Mouse (Mus musculus) mesoderm, embryonic 11.5 days (tissue): Measurements from ENCODE around the gene Rps8.

Experiments
- DNase-seq: peaks from one replicate; pipeline ENCODE4 v3.0.0-alpha.2; 2012; ENCODE audit warnings: low read depth, low spot score

Gene Rps8

GRCm38 (mm10) chr4:117148815-117149214, 7.2 kb downstream of the Rps8 start:
- DNase-seq, result no peak

- no peak for DNase-seq
Measured at GRCm38 (mm10) chr4:117148047-117148713, 7.9 kb downstream of the Rps8 start.

- peak; percentile 91 for DNase-seq
Measured at GRCm38 (mm10) chr4:117146176-117146575, 9.9 kb downstream of the Rps8 start.

GRCm38 (mm10) chr4:117145248-117145647, 10.8 kb downstream of the Rps8 start:
- no peak for DNase-seq

GRCm38 (mm10) chr4:117143023-117143422, 13.0 kb downstream of the Rps8 start:
- DNase-seq, result no peak

GRCm38 (mm10) chr4:117140613-117141012, 15.4 kb downstream of the Rps8 start:
- DNase-seq, result no peak

- no peak for DNase-seq
Measured at GRCm38 (mm10) chr4:117139217-117139612, 16.8 kb downstream of the Rps8 start.

GRCm38 (mm10) chr4:117138295-117139216, 17.5 kb downstream of the Rps8 start:
- no peak for DNase-seq

GRCm38 (mm10) chr4:117136034-117136433, 20.0 kb downstream of the Rps8 start:
- DNase-seq, result no peak

- DNase-seq, result no peak
Measured at GRCm38 (mm10) chr4:117134601-117134995, 21.4 kb downstream of the Rps8 start.

GRCm38 (mm10) chr4:117133817-117134600, 22.0 kb downstream of the Rps8 start, which contains the start of gene Plk3:
Gene Plk3, minus strand, starts transcription at chr4:117133963.
- peak; percentile 97 for DNase-seq

GRCm38 (mm10) chr4:117133366-117133796, 22.7 kb downstream of the Rps8 start:
- DNase-seq, result no peak

- DNase-seq, result no peak
Measured at GRCm38 (mm10) chr4:117132794-117133143, 23.3 kb downstream of the Rps8 start.

GRCm38 (mm10) chr4:117131890-117132793, 23.9 kb downstream of the Rps8 start:
- peak; percentile 83 for DNase-seq

GRCm38 (mm10) chr4:117131198-117131597, 24.8 kb downstream of the Rps8 start:
- DNase-seq, result no peak

GRCm38 (mm10) chr4:117130790-117131189, 25.3 kb downstream of the Rps8 start:
- DNase-seq, result no peak

GRCm38 (mm10) chr4:117127991-117128686, 27.9 kb downstream of the Rps8 start:
- no peak for DNase-seq

GRCm38 (mm10) chr4:117126675-117127290, 29.3 kb downstream of the Rps8 start, which contains the start of gene Tctex1d4:
Gene Tctex1d4, plus strand, starts transcription at chr4:117126794.
- no peak for DNase-seq

GRCm38 (mm10) chr4:117125910-117126674, 30.0 kb downstream of the Rps8 start:
- peak; percentile 59 for DNase-seq
